Mouse (Mus musculus) lung, postnatal 25 days (tissue): Measurements from ENCODE around the gene Gm3636.
A peak's percentile ranks its signal among the peaks of the same experiment; 100 is the strongest.
"Not testable (repeated sequence)": the region's sequence is repeated elsewhere in the genome, so short reads cannot be mapped to it uniquely, and the experiment has no call there.

ENCODE experiments used
- DNase-seq: peaks from one replicate; pipeline ENCODE4 v3.0.0; 2022; ENCODE audit warnings: low spot score

The Gm3636 gene

DNA sequence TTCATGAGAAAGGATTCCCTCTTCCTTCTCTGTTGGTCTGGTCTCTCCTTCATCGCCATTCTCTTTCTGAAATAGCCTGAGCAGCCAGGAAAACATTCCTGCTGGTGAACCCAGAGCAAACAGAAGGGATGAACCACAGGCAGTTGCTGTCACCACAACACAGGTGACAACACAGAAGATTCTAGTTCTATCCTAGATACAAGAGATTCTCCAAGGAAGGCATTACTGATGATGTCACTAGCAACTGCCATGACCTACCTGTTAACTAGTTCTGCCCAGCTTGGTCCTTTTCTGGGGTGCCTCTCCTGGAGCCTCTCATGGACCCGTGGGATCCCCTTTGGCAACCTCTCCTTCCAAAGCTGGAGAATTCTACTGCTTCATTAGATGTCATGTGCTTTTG, at the start of gene Gm3636:
TSS of gene Gm3636 (minus strand) at position 101 of the 400 bp plus-strand sequence.
- not testable (repeated sequence) for DNase-seq

DNA sequence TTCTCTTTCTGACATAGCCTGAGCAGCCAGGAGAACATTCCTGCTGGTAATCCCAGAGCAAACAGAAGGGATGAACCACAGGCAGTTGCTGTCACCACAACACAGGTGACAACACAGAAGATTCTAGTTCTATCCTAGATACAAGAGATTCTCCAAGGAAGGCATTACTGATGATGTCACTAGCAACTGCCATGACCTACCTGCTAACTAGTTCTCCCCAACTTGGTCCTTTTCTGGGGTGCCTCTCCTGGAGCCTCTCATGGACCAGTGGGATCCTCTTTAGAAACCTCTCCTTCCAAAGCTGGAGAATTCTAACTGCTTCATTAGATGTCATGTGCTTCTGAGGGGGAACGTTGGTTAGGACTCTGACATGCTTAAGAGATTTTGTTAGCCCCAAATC, 32.2 kb upstream of the Gm3636 start, which contains the start of gene Gm8362:
TSS of gene Gm8362 (minus strand) at position 101 of the 400 bp plus-strand sequence.
- not testable (repeated sequence) for DNase-seq

DNA sequence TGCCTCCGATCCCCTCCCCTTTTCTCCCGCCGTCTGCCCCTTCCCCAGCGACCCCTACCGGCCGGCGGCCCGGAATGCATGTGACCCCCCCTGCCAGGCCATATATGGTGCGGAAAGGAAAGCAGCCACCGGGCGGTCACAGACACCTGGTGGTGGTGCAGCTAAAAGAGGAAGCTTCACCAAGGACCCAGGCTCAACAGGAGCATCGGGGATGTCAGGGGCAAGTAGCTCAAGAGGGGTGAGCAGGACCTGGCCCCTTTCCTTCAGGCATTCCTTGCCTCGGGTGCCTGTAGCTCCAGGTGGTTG, 15.1 kb upstream of the Gm3636 start:
- DNase-seq = not testable (repeated sequence)

DNA sequence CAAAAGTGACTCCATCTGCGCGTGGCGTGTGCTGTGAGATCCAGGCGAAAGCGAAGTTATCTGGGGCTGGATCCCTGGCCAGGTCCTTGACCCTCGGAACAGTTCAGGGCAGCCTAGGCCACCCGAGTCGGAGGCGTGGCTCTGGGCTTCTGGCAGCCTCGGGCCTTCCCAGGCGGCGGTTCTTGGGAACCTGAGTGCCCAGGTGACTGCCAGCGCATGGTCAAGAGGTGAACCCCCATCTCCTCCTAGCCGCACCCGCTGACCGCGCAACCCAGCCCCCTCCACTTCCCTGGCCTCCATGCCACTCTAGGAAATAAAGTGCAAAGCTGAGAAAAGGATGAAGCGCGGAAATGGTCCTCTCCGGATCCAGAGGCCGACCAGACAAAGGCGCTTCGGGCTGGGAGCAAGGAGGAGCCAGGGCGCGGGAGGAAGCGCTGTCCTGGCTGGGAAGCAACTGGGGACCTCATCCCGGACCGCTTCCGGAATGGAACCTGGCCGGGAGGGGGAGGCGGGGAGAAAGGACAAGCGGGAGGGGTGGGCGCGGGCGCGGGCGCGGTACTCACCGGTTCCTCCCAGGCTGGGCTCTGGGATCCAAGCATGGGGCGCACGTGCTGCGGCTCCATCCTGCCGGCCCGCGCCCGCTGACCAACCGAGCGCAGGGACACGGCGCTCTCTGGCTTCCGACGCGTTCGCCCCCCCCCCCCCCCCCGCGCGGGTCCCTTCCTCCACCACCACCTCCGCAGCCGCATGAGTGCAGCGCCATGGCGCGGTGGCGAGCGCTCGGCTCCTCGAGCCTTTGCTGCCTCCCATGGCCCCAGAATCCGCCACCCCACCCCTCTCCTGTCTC, 14.5 kb upstream of the Gm3636 start:
- DNase-seq = peak; percentile 0

- DNase-seq = not testable (repeated sequence)
Measured at GRCm38 (mm10) chr14:6720151-6720550, 22.0 kb downstream of the Gm3636 start, which contains the start of gene Gm8050. Gene Gm8050, minus strand, starts transcription at chr14:6720251.
